Mouse (Mus musculus) small intestine, adult 2 months (tissue): ENCODE results near the gene Hephl1. TPM values are rescaled to one million over a fixed set of nuclear protein-coding genes. Genes with fewer than 3 reads are reported as not detected.
"Not testable (repeated sequence)": the region's sequence is repeated elsewhere in the genome, so short reads cannot be mapped to it uniquely, and the experiment has no call there.

Source experiments
- H3K27ac ChIP-seq: fragments of 200-500 bp; 2 replicates; pipeline ENCODE4 v1.5.1; 2012; ENCODE audit warnings: low read depth, low read length, control low read depth, inconsistent platforms; ENCODE audit not compliant: insufficient read depth
- H3K27me3 ChIP-seq: fragments of 200-500 bp; 2 replicates; pipeline ENCODE4 v1.6.1; 2012; ENCODE audit warnings: mild to moderate bottlenecking, moderate library complexity, low read length, inconsistent platforms; ENCODE audit not compliant: control insufficient read depth, insufficient read depth
- H3K36me3 ChIP-seq: fragments of 200-500 bp; 2 replicates; pipeline ENCODE4 v1.6.1; 2012; ENCODE audit warnings: mild to moderate bottlenecking, low read length, control low read depth, inconsistent platforms; ENCODE audit not compliant: control insufficient read depth, insufficient read depth
- H3K4me1 ChIP-seq: fragments of 200-500 bp; 2 replicates; pipeline ENCODE4 v1.6.1; 2012; ENCODE audit warnings: low read length, inconsistent platforms, mixed read lengths; ENCODE audit not compliant: control insufficient read depth, insufficient read depth, insufficient read length
- H3K4me3 ChIP-seq: fragments of 200-500 bp; 2 replicates; pipeline ENCODE4 v1.5.1; 2012; ENCODE audit warnings: low read depth, mild to moderate bottlenecking, control low read depth, inconsistent platforms, low read length, moderate library complexity
- CTCF ChIP-seq: fragments of 200-500 bp; IDR thresholded peaks from 2 replicates; pipeline ENCODE4 v1.5.1; 2012; ENCODE audit warnings: low read depth, mild to moderate bottlenecking, control low read depth, inconsistent platforms, low read length, moderate library complexity, mixed read lengths; ENCODE audit not compliant: insufficient replicate concordance, insufficient read length; ENCODE audit errors: extremely low read depth
- POLR2A ChIP-seq: fragments of 200-500 bp; IDR thresholded peaks from 2 replicates; pipeline ENCODE4 v1.6.1; 2012; ENCODE audit warnings: low read depth, mild to moderate bottlenecking, control low read depth, inconsistent platforms, low read length, moderate library complexity
- WGBS: fragments of 180-500 bp; shearing (Covaris S2); methylation state at CpG from one replicate; pipeline ENCODE4 v1.1.7; 2018; 5-methylcytosine and 5-hydroxymethylcytosine counted together
- polyA plus RNA-seq: library from polyadenylated mRNA; depleted of rRNA; stranded (reverse); fragments of >200 nt; gene quantifications from 2 replicates; pipeline ENCODE4 v1.2.3, GENCODE M21; 2012

The Hephl1 gene
- polyA plus RNA-seq, 1 experiment, result 0.04 TPM

GRCm38 (mm10) chr9:15116165-15116564 is 4.3 kb upstream of the Hephl1 start:
- H3K4me1 ChIP-seq, result no peaks in the 10 kb centered on the region
- H3K36me3 ChIP-seq, result no peaks in the 10 kb centered on the region
- no peaks in the 10 kb centered on the region for H3K27me3 ChIP-seq
- 72% methylated on average over 2 of the region's 2 CpGs for WGBS
- no peak overlapping the region for H3K4me3 ChIP-seq
- H3K27ac ChIP-seq, result no peak overlapping the region
- no peak for TF ChIP-seq POLR2A
- no peak for TF ChIP-seq CTCF

GRCm38 (mm10) chr9:15114102-15114501 is 2.2 kb upstream of the Hephl1 start:
- WGBS, result 86% methylated on average over 6 of the region's 6 CpGs
- no peaks in the 10 kb centered on the region for H3K4me1 ChIP-seq
- TF ChIP-seq POLR2A (no peak), CTCF (no peak)
- no peak overlapping the region for H3K4me3 ChIP-seq
- no peaks in the 10 kb centered on the region for H3K36me3 ChIP-seq
- no peaks in the 10 kb centered on the region for H3K27me3 ChIP-seq
- no peak overlapping the region for H3K27ac ChIP-seq

GRCm38 (mm10) chr9:15108101-15108500 is 3.8 kb downstream of the Hephl1 start:
- Histone ChIP-seq H3K27ac (no peak overlapping the region), H3K4me3 (no peak overlapping the region), H3K4me1 (no peaks in the 10 kb centered on the region), H3K36me3 (no peaks in the 10 kb centered on the region), H3K27me3 (no peaks in the 10 kb centered on the region)
- TF ChIP-seq CTCF, result no peak
- TF ChIP-seq POLR2A, result no peak
- 86% methylated on average over 9 of the region's 9 CpGs for WGBS

- Histone ChIP-seq H3K4me3 (no peak overlapping the region), H3K4me1 (no peaks in the 10 kb centered on the region), H3K36me3 (no peaks in the 10 kb centered on the region), H3K27ac (no peak overlapping the region), H3K27me3 (no peaks in the 10 kb centered on the region)
- WGBS, result 65% methylated on average over 4 of the region's 4 CpGs
- TF ChIP-seq POLR2A (no peak), CTCF (no peak)
These were observed 6.8 kb downstream of the Hephl1 start for GRCm38 (mm10) chr9:15105136-15105535.

- Histone ChIP-seq H3K27me3 (no peaks in the 10 kb centered on the region), H3K4me3 (no peak overlapping the region), H3K27ac (no peak overlapping the region), H3K4me1 (no peaks in the 10 kb centered on the region), H3K36me3 (no peaks in the 10 kb centered on the region)
- 46% methylated on average over 11 of the region's 11 CpGs for WGBS
- TF ChIP-seq CTCF (no peak), POLR2A (no peak)
These were observed 8.2 kb downstream of the Hephl1 start for GRCm38 (mm10) chr9:15103579-15104300.

GRCm38 (mm10) chr9:15101531-15102161 is 10.3 kb downstream of the Hephl1 start:
- H3K27ac ChIP-seq, result no peak overlapping the region
- TF ChIP-seq POLR2A, result no peak
- TF ChIP-seq CTCF, result no peak
- no peaks in the 10 kb centered on the region for H3K27me3 ChIP-seq
- H3K36me3 ChIP-seq, result no peaks in the 10 kb centered on the region
- 49% methylated on average over 7 of the region's 7 CpGs for WGBS
- H3K4me3 ChIP-seq, result no peak overlapping the region
- no peaks in the 10 kb centered on the region for H3K4me1 ChIP-seq

GRCm38 (mm10) chr9:15098421-15098820 is 13.5 kb downstream of the Hephl1 start:
- not testable (repeated sequence) for H3K4me1 ChIP-seq, H3K36me3 ChIP-seq, H3K27me3 ChIP-seq, H3K27ac ChIP-seq, H3K4me3 ChIP-seq
- WGBS, result 88% methylated on average over 7 of the region's 7 CpGs
